Comparison of ENCODE assay signal across 14 mouse cellular contexts in genomic region chrX:67924769-67925470, GRCm38 (mm10). TPM values are rescaled to one million over a fixed set of nuclear protein-coding genes. Genes with fewer than 3 reads are reported as not detected.
DNase-seq lines count a peak whose midpoint lies in the region; ATAC-seq lines count a peak whose summit lies in the region.
"Had no signal": no experiment of that assay in that cellular context is flagged by ENCODE, and none has a peak within 500 bp of the region (broad histone marks: within the 10 kb centered on the region; RNA-seq: fewer than 3 reads in every experiment).

No protein-coding gene starts in this region.

- no peaks in the 10 kb centered on the region for H3K9me3 ChIP-seq in heart, embryonic 11.5 days (replicated peaks; ENCODE audit: control insufficient read depth, low read length)
- H3K9me3 ChIP-seq: forebrain, embryonic 15.5 days; limb, embryonic 15.5 days; midbrain, embryonic 15.5 days had no signal

- DNase-seq in heart, adult 11 months, result peak; percentile 81
- DNase-seq in testis, postnatal 14 days (ENCODE audit: low spot score), result peak; percentile 3
- no peak for DNase-seq in testis, postnatal 10 days (ENCODE audit: low spot score)
- DNase-seq in fibroblast of lung, adult 2 months (ENCODE audit: low read depth), result peak; percentile 0
- DNase-seq in kidney, postnatal 36 days, result peak; percentile 17 to 28
- no peak for DNase-seq in right cerebral cortex, postnatal 10 days (ENCODE audit: low spot score in 2 of 2)
- no peak for DNase-seq in thymus, postnatal 0 days (ENCODE audit: low spot score)
- DNase-seq: retina, postnatal 1 day had no signal

- no peaks in the 10 kb centered on the region for H3K27me3 ChIP-seq in heart, embryonic 11.5 days (ENCODE audit: control insufficient read depth, insufficient read depth, low read length)
- H3K27me3 ChIP-seq: forebrain, embryonic 15.5 days; limb, embryonic 15.5 days; midbrain, embryonic 15.5 days had no signal

- H3K27ac ChIP-seq in heart, embryonic 11.5 days (ENCODE audit: low read depth, low read length), result no peak overlapping the region
- H3K27ac ChIP-seq: forebrain, embryonic 15.5 days; limb, embryonic 15.5 days; midbrain, embryonic 15.5 days had no signal

- no peak for ATAC-seq in heart, embryonic 11.5 days (replicated peaks; ENCODE audit: insufficient number of reproducible peaks, low FRiP score, low TSS enrichment)
- ATAC-seq: forebrain, embryonic 15.5 days; midbrain, embryonic 15.5 days had no signal

- H3K4me2 ChIP-seq in heart, embryonic 11.5 days, result no peak overlapping the region
- H3K4me2 ChIP-seq: forebrain, embryonic 15.5 days; limb, embryonic 15.5 days; midbrain, embryonic 15.5 days had no signal

- WGBS in heart, embryonic 11.5 days (ENCODE audit: insufficient replicate concordance), result 38% methylated on average over 1 of the region's 1 CpGs

- H3K4me1 ChIP-seq in heart, embryonic 11.5 days (ENCODE audit: control insufficient read depth, insufficient read depth, low read length), result no peaks in the 10 kb centered on the region
- H3K4me1 ChIP-seq: forebrain, embryonic 15.5 days; limb, embryonic 15.5 days; midbrain, embryonic 15.5 days had no signal

- no peaks in the 10 kb centered on the region for H3K36me3 ChIP-seq in heart, embryonic 11.5 days (ENCODE audit: control insufficient read depth, insufficient read depth, low read length)
- H3K36me3 ChIP-seq: forebrain, embryonic 15.5 days; limb, embryonic 15.5 days; midbrain, embryonic 15.5 days had no signal

- H3K4me3 ChIP-seq in heart, embryonic 11.5 days (ENCODE audit: low read depth, low read length), result no peak overlapping the region
- H3K4me3 ChIP-seq: forebrain, embryonic 15.5 days; limb, embryonic 15.5 days; midbrain, embryonic 15.5 days had no signal

- H3K9ac ChIP-seq in heart, embryonic 11.5 days (ENCODE audit: low read depth, low read length), result no peak overlapping the region
- H3K9ac ChIP-seq: forebrain, embryonic 15.5 days; limb, embryonic 15.5 days; midbrain, embryonic 15.5 days had no signal

RNA-seq across cellular contexts. Expression of gene 4933436I01Rik, which starts 3.7 kb away (rescaled TPM):
- not detected in 2 replicates for polyA plus RNA-seq in heart, embryonic 11.5 days (2014; fragmentation: Nextera tagmentation; extraction: Ambion mirVana)
- not detected in 2 replicates for polyA plus RNA-seq in thymus, postnatal 0 days (2015; fragmentation: Nextera tagmentation; extraction: Ambion mirVana)
- polyA plus RNA-seq: cortical plate, adult 2 months; forebrain, embryonic 15.5 days; limb, embryonic 15.5 days; midbrain, embryonic 15.5 days; stomach, embryonic 14.5 days had no signal

Comparison
In these comparisons a context has a peak if more than half of its experiments do, and no peak if none do; other contexts are left out.
1. DNase-seq: peak in heart, adult 11 months (single experiment), testis, postnatal 14 days (single experiment), fibroblast of lung, adult 2 months (single experiment) and kidney, postnatal 36 days (2 of 2); none in testis, postnatal 10 days (single experiment), right cerebral cortex, postnatal 10 days (0 of 2) and thymus, postnatal 0 days (single experiment).